In the genomic region with DNA sequence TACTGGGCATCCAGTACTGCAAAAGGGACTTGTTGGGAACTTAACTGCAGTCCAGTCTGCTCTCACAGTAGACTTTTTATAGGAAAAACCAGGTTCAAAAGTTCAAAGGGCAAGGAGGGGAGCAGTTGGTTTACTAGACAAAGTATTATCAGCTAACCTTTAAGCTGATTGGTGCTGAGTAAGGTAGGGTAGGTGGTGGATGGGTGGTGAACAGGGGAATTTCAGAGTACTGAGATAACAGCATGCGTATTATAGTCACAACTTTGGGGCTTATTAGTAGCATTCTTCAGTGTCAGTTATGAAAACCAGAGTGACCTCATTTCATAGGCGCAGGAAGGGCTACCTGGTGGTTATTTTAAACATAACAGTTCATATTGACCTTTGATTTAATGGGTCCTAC, we compare ENCODE assay signal across 28 mouse cellular contexts. TPM values are rescaled to one million over a fixed set of nuclear protein-coding genes. Genes with fewer than 3 reads are reported as not detected.
A peak's percentile ranks its signal among the peaks of the same experiment; 100 is the strongest.
DNase-seq lines count a peak whose midpoint lies in the region; ATAC-seq and TF ChIP-seq lines count a peak whose summit lies in the region.
"Had no signal": no experiment of that assay in that cellular context is flagged by ENCODE, and none has a peak within 500 bp of the region (broad histone marks: within the 10 kb centered on the region; RNA-seq: fewer than 3 reads in every experiment).

No protein-coding gene starts in this region.

- no peak overlapping the region for H3K27ac ChIP-seq in liver, adult 2 months (replicated peaks; ENCODE audit: insufficient read depth, low read depth, low read length)
- no peak overlapping the region for H3K27ac ChIP-seq in liver, postnatal 0 days (ENCODE audit: low read depth)
- no peak overlapping the region for H3K27ac ChIP-seq in intestine, embryonic 15.5 days
- H3K27ac ChIP-seq: embryonic facial prominence, embryonic 15.5 days; forebrain, embryonic 10.5 days; heart, embryonic 15.5 days; hindbrain, embryonic 13.5 days; hindbrain, postnatal 0 days had no signal

- WGBS in liver, adult 2 months, result 93% methylated on average over 2 of the region's 2 CpGs
- whole genome bisulfite sequencing in liver, postnatal 0 days (ENCODE audit: insufficient replicate concordance), result 76% methylated on average over 2 of the region's 2 CpGs
- 86% methylated on average over 2 of the region's 2 CpGs for WGBS in intestine, embryonic 15.5 days

- H3K36me3 ChIP-seq in liver, adult 2 months (ENCODE audit: control insufficient read depth, insufficient read depth, low read length), result no peaks in the 10 kb centered on the region
- H3K36me3 ChIP-seq in liver, postnatal 0 days (replicated peaks; ENCODE audit: insufficient read depth, low read length), result no peaks in the 10 kb centered on the region
- H3K36me3 ChIP-seq in intestine, embryonic 15.5 days, result no peaks in the 10 kb centered on the region
- H3K36me3 ChIP-seq: embryonic facial prominence, embryonic 15.5 days; forebrain, embryonic 10.5 days; heart, embryonic 15.5 days; hindbrain, embryonic 13.5 days had no signal

- DNase-seq in liver, adult 2 months (ENCODE audit: extremely low read depth, low read depth, low spot score), result peak; percentile 26
- DNase-seq in liver, postnatal 0 days, result no peak
- peak; percentile 25 for DNase-seq in induced T-regulatory cell, adult 2 months (ENCODE audit: low read depth)
- peak; percentile 54 for DNase-seq in yolk sac, embryonic 10.5 days (ENCODE audit: low spot score)
- no peak for DNase-seq in left cerebral cortex, postnatal 4 days
- no peak for DNase-seq in left cerebral cortex, adult 9 months (ENCODE audit: low spot score in 2 of 2)
- DNase-seq: adrenal gland, adult 8-10 months; cerebellum, adult 2 months; cerebellum, postnatal 14 days; embryo, embryonic 11 days; gastrocnemius, adult 2 months; gastrocnemius, postnatal 25 days; heart, adult 18-20 months; heart, postnatal 14 days had no signal

- TF ChIP-seq EP300 in liver, postnatal 0 days (IDR thresholded peaks at IDR 0.05; ENCODE audit: low read depth), result no peak

- ATAC-seq in liver, postnatal 0 days, result no peak
- ATAC-seq in intestine, embryonic 15.5 days, result peak; percentile 71; the same call in 1 of the 2 replicates
- ATAC-seq: forebrain, embryonic 14.5 days; hindbrain, postnatal 0 days; Patski had no signal

- TF ChIP-seq POLR2A in liver, adult 2 months (IDR thresholded peaks at IDR 0.05; ENCODE audit: extremely low read depth, insufficient read depth, low read length), result no peak

- no peaks in the 10 kb centered on the region for H3K79me2 ChIP-seq in liver, adult 2 months (ENCODE audit: control insufficient read depth, insufficient read depth, low read length)

- H3K4me3 ChIP-seq in liver, adult 2 months (ENCODE audit: insufficient read depth, low read depth, low read length), result no peak overlapping the region
- no peak overlapping the region for H3K4me3 ChIP-seq in liver, postnatal 0 days (ENCODE audit: low read depth, low read length)
- H3K4me3 ChIP-seq in intestine, embryonic 15.5 days (replicated peaks), result no peak overlapping the region
- H3K4me3 ChIP-seq: erythroblast, embryonic 14.5 days; heart, embryonic 15.5 days had no signal

- no peaks in the 10 kb centered on the region for H3K27me3 ChIP-seq in liver, adult 2 months (ENCODE audit: control insufficient read depth, insufficient read depth, low read length)
- H3K27me3 ChIP-seq in liver, postnatal 0 days (ENCODE audit: insufficient read depth, low read length), result no peaks in the 10 kb centered on the region
- H3K27me3 ChIP-seq in intestine, embryonic 15.5 days (replicated peaks), result no peaks in the 10 kb centered on the region
- H3K27me3 ChIP-seq: embryonic facial prominence, embryonic 15.5 days; heart, embryonic 15.5 days; Patski had no signal

- intact Hi-C loops in left cerebral cortex, postnatal 4 days (cut with DNase I), result no loop called here

- H3K4me1 ChIP-seq in liver, adult 2 months (ENCODE audit: control insufficient read depth, insufficient read depth, low read length), result peaks cover 1% of the 10 kb centered on the region; the same call in 1 of the 2 replicates
- H3K4me1 ChIP-seq in liver, postnatal 0 days (ENCODE audit: insufficient read depth), result peaks cover 9% of the 10 kb centered on the region
- no peaks in the 10 kb centered on the region for H3K4me1 ChIP-seq in intestine, embryonic 15.5 days (replicated peaks)
- H3K4me1 ChIP-seq: embryonic facial prominence, embryonic 15.5 days; hindbrain, embryonic 13.5 days had no signal

- no peak overlapping the region for H3K9ac ChIP-seq in liver, adult 2 months (ENCODE audit: low read depth, low read length)
- H3K9ac ChIP-seq in liver, postnatal 0 days (replicated peaks), result no peak overlapping the region
- H3K9ac ChIP-seq in intestine, embryonic 15.5 days, result no peak overlapping the region
- H3K9ac ChIP-seq: embryonic facial prominence, embryonic 15.5 days; heart, embryonic 15.5 days; hindbrain, embryonic 13.5 days had no signal

- no peak overlapping the region for H3K4me2 ChIP-seq in liver, postnatal 0 days (ENCODE audit: low read depth, low read length)
- no peak overlapping the region for H3K4me2 ChIP-seq in intestine, embryonic 15.5 days (replicated peaks)

- no peaks in the 10 kb centered on the region for H3K9me3 ChIP-seq in liver, postnatal 0 days (ENCODE audit: low read length)
- no peaks in the 10 kb centered on the region for H3K9me3 ChIP-seq in intestine, embryonic 15.5 days

- TF ChIP-seq CTCF in liver, adult 2 months (IDR thresholded peaks at IDR 0.05; ENCODE audit: low read depth, low read length), result no peak
- no peak for TF ChIP-seq CTCF in liver, postnatal 0 days (IDR thresholded peaks at IDR 0.05; ENCODE audit: low read depth)

RNA-seq across cellular contexts. Expression of gene Acot6, which starts 0.8 kb away (rescaled TPM):
- 0.74 and 1.1 TPM in 2 replicates for total RNA-seq in liver, adult 2 months (2014; rRNA removed)
- polyA plus RNA-seq in liver, adult 2 months (2012; rRNA removed), result 0.97 and 1.1 TPM in 2 replicates
- 1.9 and 2.0 TPM in 2 replicates for polyA plus RNA-seq in liver, postnatal 0 days (2015; fragmentation: Nextera tagmentation; extraction: Ambion mirVana)
- 2.0 and 2.1 TPM in 2 replicates for polyA plus RNA-seq in intestine, embryonic 15.5 days (2015; fragmentation: Nextera tagmentation; extraction: Ambion mirVana)
- 1 to 10 TPM; 3.1 to 3.5 TPM for total RNA-seq in left cerebral cortex, postnatal 4 days (2021)
- polyA plus RNA-seq: erythroblast, embryonic 14.5 days had no signal

RNA-seq across cellular contexts. Expression of gene Dnal1, which starts 14.6 kb away (rescaled TPM):
- 0.40 and 0.46 TPM in 2 replicates for total RNA-seq in liver, adult 2 months (2014; rRNA removed)
- polyA plus RNA-seq in liver, adult 2 months (2012; rRNA removed), result 0.29 and 0.38 TPM in 2 replicates
- 0.13 and 0.21 TPM in 2 replicates for polyA plus RNA-seq in liver, postnatal 0 days (2015; fragmentation: Nextera tagmentation; extraction: Ambion mirVana)
- polyA plus RNA-seq in intestine, embryonic 15.5 days (2015; fragmentation: Nextera tagmentation; extraction: Ambion mirVana), result 3.9 TPM in 2 replicates
- 10 to 100 TPM; 61.8 to 73.1 TPM for total RNA-seq in left cerebral cortex, postnatal 4 days (2021)
- polyA plus RNA-seq: erythroblast, embryonic 14.5 days had no signal

RNA-seq across cellular contexts. Expression of gene Acot5, which starts 30.5 kb away (rescaled TPM):
- not detected in 2 replicates for total RNA-seq in liver, adult 2 months (2014; rRNA removed)
- polyA plus RNA-seq in liver, adult 2 months (2012; rRNA removed), result 0.06 TPM in 1 of 2 replicates, not detected in the other
- polyA plus RNA-seq in liver, postnatal 0 days (2015; fragmentation: Nextera tagmentation; extraction: Ambion mirVana), result 0.37 and 0.54 TPM in 2 replicates
- 0.18 TPM in 1 of 2 replicates, not detected in the other for polyA plus RNA-seq in intestine, embryonic 15.5 days (2015; fragmentation: Nextera tagmentation; extraction: Ambion mirVana)
- total RNA-seq in left cerebral cortex, postnatal 4 days (2021), result under 1 TPM; 0.44 to 0.52 TPM
- total RNA-seq: common myeloid progenitor, adult 5-6 weeks; gastrocnemius, postnatal 25 days; hematopoietic stem cell, adult 5-6 weeks had no signal
- polyA plus RNA-seq: activated CD4-positive, CD25-positive, alpha-beta regulatory T cell, adult 4 months; embryonic facial prominence, embryonic 11.5 days; erythroblast, embryonic 14.5 days; forebrain, embryonic 10.5 days; forebrain, embryonic 14.5 days; heart, embryonic 11.5 days; heart, embryonic 15.5 days; hindbrain, embryonic 13.5 days had no signal

RNA-seq across cellular contexts. Expression of gene Acot3, which starts 47.7 kb away (rescaled TPM):
- 45.4 and 58.2 TPM in 2 replicates for total RNA-seq in liver, adult 2 months (2014; rRNA removed)
- polyA plus RNA-seq in liver, adult 2 months (2012; rRNA removed), result 33.7 and 59.9 TPM in 2 replicates
- polyA plus RNA-seq in liver, postnatal 0 days (2015; fragmentation: Nextera tagmentation; extraction: Ambion mirVana), result 37.2 and 43.0 TPM in 2 replicates
- 3.2 and 4.8 TPM in 2 replicates for polyA plus RNA-seq in intestine, embryonic 15.5 days (2015; fragmentation: Nextera tagmentation; extraction: Ambion mirVana)
- under 1 TPM; 0.28 to 0.99 TPM for total RNA-seq in left cerebral cortex, postnatal 4 days (2021)
- total RNA-seq: common myeloid progenitor, adult 5-6 weeks; gastrocnemius, adult 2 months; gastrocnemius, postnatal 25 days; hematopoietic stem cell, adult 5-6 weeks had no signal
- polyA plus RNA-seq: activated CD4-positive, CD25-positive, alpha-beta regulatory T cell, adult 4 months; embryonic facial prominence, embryonic 15.5 days had no signal

RNA-seq across cellular contexts. Expression of gene Pnma1, which starts 48.7 kb away (rescaled TPM):
- total RNA-seq in liver, adult 2 months (2014; rRNA removed), result 0.18 and 0.20 TPM in 2 replicates
- not detected in 2 replicates for polyA plus RNA-seq in liver, adult 2 months (2012; rRNA removed)
- 0.28 and 0.35 TPM in 2 replicates for polyA plus RNA-seq in liver, postnatal 0 days (2015; fragmentation: Nextera tagmentation; extraction: Ambion mirVana)
- 0.59 and 0.63 TPM in 2 replicates for polyA plus RNA-seq in intestine, embryonic 15.5 days (2015; fragmentation: Nextera tagmentation; extraction: Ambion mirVana)
- 10 to 100 TPM; 11.0 to 11.1 TPM for total RNA-seq in left cerebral cortex, postnatal 4 days (2021)
- polyA plus RNA-seq: activated CD4-positive, CD25-positive, alpha-beta regulatory T cell, adult 4 months had no signal

Comparison
In these comparisons a context has a peak if more than half of its experiments do, and no peak if none do; other contexts are left out.
1. DNase-seq: peak in liver, adult 2 months (single experiment), induced T-regulatory cell, adult 2 months (single experiment) and yolk sac, embryonic 10.5 days (single experiment); none in liver, postnatal 0 days (single experiment), left cerebral cortex, postnatal 4 days (single experiment) and left cerebral cortex, adult 9 months (0 of 2).